Mouse (Mus musculus): Measurements from ENCODE around the gene Pigo.

DNA sequence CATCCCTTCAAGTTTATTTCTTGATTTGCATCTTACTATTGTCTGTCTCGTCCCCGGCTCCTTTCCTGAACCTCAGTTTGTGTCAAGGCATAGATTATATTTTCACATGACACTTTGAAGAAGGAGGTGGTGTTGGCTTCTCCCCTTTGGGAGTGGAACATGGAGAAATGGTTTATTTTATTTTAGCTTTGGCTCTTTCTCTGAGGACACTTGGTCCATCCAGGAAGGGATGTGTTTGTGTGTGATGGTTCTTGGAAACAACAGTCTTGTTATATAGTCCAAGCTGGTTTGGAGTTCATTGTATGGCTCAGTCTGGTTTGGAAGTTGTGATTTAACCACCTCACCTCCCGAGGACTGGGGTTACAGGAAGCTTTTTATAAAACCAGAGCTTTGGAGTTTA lies 34.1 kb upstream of the Pigo start:
- TF ChIP-seq POLR2A (IDR thresholded peaks at IDR 0.05; ENCODE audit: control insufficient read depth, low read depth, low read length) (no peak), CTCF (IDR thresholded peaks at IDR 0.05; ENCODE audit: control insufficient read depth, insufficient read depth, insufficient replicate concordance, low read depth, low read length) (no peak)

All from testis, adult 2 months (tissue).